ENCODE assay signal across 14 mouse cellular contexts in genomic region chr5:119359709-119360108, GRCm38 (mm10).
DNase-seq lines count a peak whose midpoint lies in the region; ATAC-seq and TF ChIP-seq lines count a peak whose summit lies in the region.
"Had no signal": no experiment of that assay in that cellular context is flagged by ENCODE, and none has a peak within 500 bp of the region (broad histone marks: within the 10 kb centered on the region; RNA-seq: fewer than 3 reads in every experiment).

No protein-coding gene starts in this region.

- no peak overlapping the region for H3K9ac ChIP-seq in lung, postnatal 0 days (replicated peaks; ENCODE audit: low read depth)
- H3K9ac ChIP-seq in intestine, embryonic 16.5 days (ENCODE audit: low read depth, low read length) = no peak overlapping the region
- H3K9ac ChIP-seq: hindbrain, embryonic 12.5 days; neural tube, embryonic 13.5 days had no signal

- no peaks in the 10 kb centered on the region for H3K4me1 ChIP-seq in lung, postnatal 0 days (ENCODE audit: insufficient read depth, low read depth, low read length)
- H3K4me1 ChIP-seq in intestine, embryonic 16.5 days (ENCODE audit: control insufficient read depth, insufficient read depth, low read length) = peaks cover 13% of the 10 kb centered on the region; the same call in 1 of the 2 replicates
- H3K4me1 ChIP-seq: hindbrain, embryonic 12.5 days; midbrain, embryonic 10.5 days; neural tube, embryonic 13.5 days had no signal

- no peak for ATAC-seq in lung, postnatal 0 days
- ATAC-seq in intestine, embryonic 16.5 days = peak; percentile 60
- no peak for ATAC-seq in erythroid progenitor cell, adult 5-6 weeks (replicated peaks; ENCODE audit: low FRiP score, poor library complexity, severe bottlenecking)
- ATAC-seq: forebrain, embryonic 14.5 days; Patski had no signal

- no peaks in the 10 kb centered on the region for H3K27me3 ChIP-seq in lung, postnatal 0 days (replicated peaks; ENCODE audit: insufficient read depth, low read length)
- no peaks in the 10 kb centered on the region for H3K27me3 ChIP-seq in intestine, embryonic 16.5 days (replicated peaks; ENCODE audit: control insufficient read depth, insufficient read depth, low read length)
- H3K27me3 ChIP-seq: Patski had no signal

- 20% methylated on average over 5 of the region's 5 CpGs for WGBS in lung, postnatal 0 days
- WGBS in intestine, embryonic 16.5 days = 40% methylated on average over 5 of the region's 5 CpGs

- H3K9me3 ChIP-seq in lung, postnatal 0 days (ENCODE audit: low read length) = no peaks in the 10 kb centered on the region
- no peaks in the 10 kb centered on the region for H3K9me3 ChIP-seq in intestine, embryonic 16.5 days (ENCODE audit: control insufficient read depth, low read length)
- H3K9me3 ChIP-seq: hindbrain, embryonic 12.5 days; midbrain, embryonic 10.5 days; neural tube, embryonic 13.5 days had no signal

- H3K27ac ChIP-seq in lung, postnatal 0 days (ENCODE audit: low read length) = no peak overlapping the region
- no peak overlapping the region for H3K27ac ChIP-seq in intestine, embryonic 16.5 days (ENCODE audit: low read length)
- H3K27ac ChIP-seq: hindbrain, embryonic 12.5 days; midbrain, embryonic 10.5 days; neural tube, embryonic 13.5 days had no signal

- no peak overlapping the region for H3K4me2 ChIP-seq in lung, postnatal 0 days (replicated peaks; ENCODE audit: low read depth, low read length)
- H3K4me2 ChIP-seq in intestine, embryonic 16.5 days (ENCODE audit: low read depth, low read length) = no peak overlapping the region
- H3K4me2 ChIP-seq: hindbrain, embryonic 12.5 days; neural tube, embryonic 13.5 days had no signal

- no peak overlapping the region for H3K4me3 ChIP-seq in lung, postnatal 0 days (ENCODE audit: low read depth, low read length)
- no peak overlapping the region for H3K4me3 ChIP-seq in intestine, embryonic 16.5 days (ENCODE audit: low read length)
- H3K4me3 ChIP-seq: hindbrain, embryonic 12.5 days; midbrain, embryonic 10.5 days; neural tube, embryonic 13.5 days had no signal

- no peak for TF ChIP-seq EP300 in lung, postnatal 0 days (IDR thresholded peaks at IDR 0.05)

- TF ChIP-seq CTCF in lung, postnatal 0 days (IDR thresholded peaks at IDR 0.05) = no peak

- H3K36me3 ChIP-seq in lung, postnatal 0 days (ENCODE audit: insufficient read depth, low read length) = no peaks in the 10 kb centered on the region
- no peaks in the 10 kb centered on the region for H3K36me3 ChIP-seq in intestine, embryonic 16.5 days (ENCODE audit: control insufficient read depth, insufficient read depth, low read length)
- H3K36me3 ChIP-seq: hindbrain, embryonic 12.5 days; midbrain, embryonic 10.5 days; neural tube, embryonic 13.5 days had no signal

- DNase-seq in adrenal gland, adult (ENCODE audit: inconsistent age in 2 of 2, low spot score in 1 of 2) = peak; percentile 45 to 68
- no peak for DNase-seq in adrenal gland, adult 18-20 months (ENCODE audit: low spot score in 2 of 2)
- DNase-seq in lung, postnatal 25 days (ENCODE audit: low spot score) = peak; percentile 17
- DNase-seq in lung, postnatal 0 days (ENCODE audit: low spot score) = no peak
- DNase-seq in thymus, postnatal 25 days = peak; percentile 54
- no peak for DNase-seq in cerebellum, adult 18-20 months
- DNase-seq: kidney, postnatal 14 days had no signal

Comparison
In these comparisons a context has a peak if more than half of its experiments do, and no peak if none do; other contexts are left out.
1. DNase-seq: peak in adrenal gland, adult (2 of 2), lung, postnatal 25 days (single experiment) and thymus, postnatal 25 days (single experiment); none in adrenal gland, adult 18-20 months (0 of 2), lung, postnatal 0 days (single experiment) and cerebellum, adult 18-20 months (0 of 2).